Mouse (Mus musculus) kidney, adult 2 months (tissue): ENCODE data around the gene Tsks.

ENCODE experiments used
- CTCF ChIP-seq: fragments of 200-500 bp; conservative IDR thresholded peaks from 2 replicates; pipeline ENCODE4 v1.5.1; 2011; ENCODE audit warnings: low read depth, mild to moderate bottlenecking, control low read depth, low read length, moderate library complexity, mixed read lengths; ENCODE audit not compliant: insufficient read depth, insufficient read length
- POLR2A ChIP-seq: fragments of 200-500 bp; IDR thresholded peaks from one replicate; pipeline ENCODE4 v1.6.1; 2011; ENCODE audit warnings: low read depth, low read length, control low read depth

DNA sequence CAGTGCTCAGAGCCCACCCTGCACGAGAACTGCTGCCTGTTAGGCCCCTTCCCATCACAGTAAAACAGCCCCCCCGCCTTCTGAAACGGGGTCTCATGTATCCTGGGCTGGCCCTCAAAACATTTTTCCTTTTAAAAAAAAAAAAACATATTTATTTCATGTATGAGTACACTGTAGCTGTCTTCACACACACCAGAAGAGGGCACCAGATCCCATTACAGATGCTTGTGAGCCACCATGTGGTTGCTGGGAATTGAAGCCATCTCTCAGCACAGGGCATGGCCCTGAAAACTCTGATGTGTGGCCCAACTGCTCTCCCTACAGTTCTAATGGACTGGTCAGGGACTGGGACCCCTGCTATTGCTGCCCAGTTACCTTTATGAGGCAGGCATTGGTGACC lies 35.3 kb downstream of the Tsks start:
- no peak for TF ChIP-seq CTCF
- no peak for TF ChIP-seq POLR2A
